19 mouse cellular contexts compared by ENCODE assay signal in the genomic region with DNA sequence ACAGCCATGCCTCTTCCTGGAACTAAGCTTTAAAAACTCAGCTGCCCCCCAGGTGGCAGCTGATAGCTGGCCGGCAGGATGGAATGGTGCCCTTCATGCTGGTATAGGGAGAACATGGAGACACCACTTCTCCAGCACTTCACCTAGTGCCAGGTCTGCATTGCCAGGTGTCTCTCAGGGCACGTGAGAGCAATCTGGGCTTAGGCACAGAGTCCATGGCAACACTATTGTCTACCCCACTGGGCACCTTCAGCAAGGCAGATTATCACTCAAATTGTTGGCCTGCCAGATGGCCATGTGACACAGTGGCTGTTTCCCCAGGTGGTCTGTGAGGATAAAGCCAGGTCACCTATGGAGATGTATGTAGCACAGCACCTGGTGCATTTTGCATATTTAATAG.
"Had no signal": no experiment of that assay in that cellular context is flagged by ENCODE, and none has a peak within 500 bp of the region (broad histone marks: within the 10 kb centered on the region; RNA-seq: fewer than 3 reads in every experiment).

No protein-coding gene starts in this region.

- H3K4me1 ChIP-seq: kidney, embryonic 15.5 days; limb, embryonic 13.5 days; liver, embryonic 12.5 days; liver, embryonic 15.5 days; lung, embryonic 15.5 days; midbrain, embryonic 10.5 days; midbrain, embryonic 13.5 days had no signal

- DNase-seq: kidney, postnatal 10 days; kidney, postnatal 36 days; layer of hippocampus, postnatal 36 days; liver; lung, adult 18-20 months; lung, postnatal 10 days; lung, postnatal 36 days; thymus, postnatal 25 days had no signal

- H3K27ac ChIP-seq: kidney, embryonic 15.5 days; left cerebral cortex, adult 2 months; limb, embryonic 10.5 days; limb, embryonic 13.5 days; liver, embryonic 12.5 days; liver, embryonic 15.5 days; lung, embryonic 15.5 days; midbrain, embryonic 10.5 days; midbrain, embryonic 13.5 days; stomach, postnatal 0 days had no signal

- ATAC-seq: liver, embryonic 12.5 days; midbrain, embryonic 13.5 days had no signal

- H3K4me3 ChIP-seq: kidney, embryonic 15.5 days; left cerebral cortex, adult 2 months; limb, embryonic 10.5 days; limb, embryonic 13.5 days; liver, embryonic 12.5 days; liver, embryonic 15.5 days; lung, embryonic 15.5 days; megakaryocyte, embryonic 14.5 days; midbrain, embryonic 10.5 days; midbrain, embryonic 13.5 days had no signal

- H3K27me3 ChIP-seq: kidney, embryonic 15.5 days; liver, embryonic 15.5 days; lung, embryonic 15.5 days; midbrain, embryonic 13.5 days had no signal
